Mouse (Mus musculus) monocyte, adult 2 months (primary cell): ENCODE results near the gene Ccdc40.

Experiments used
- DNase-seq, 2 experiments: peaks; one replicate each; pipeline ENCODE4 v3.0.0; 2022; ENCODE audit warnings: low spot score in 2 of 2, low read depth in 1 of 2

The Ccdc40 gene

DNA sequence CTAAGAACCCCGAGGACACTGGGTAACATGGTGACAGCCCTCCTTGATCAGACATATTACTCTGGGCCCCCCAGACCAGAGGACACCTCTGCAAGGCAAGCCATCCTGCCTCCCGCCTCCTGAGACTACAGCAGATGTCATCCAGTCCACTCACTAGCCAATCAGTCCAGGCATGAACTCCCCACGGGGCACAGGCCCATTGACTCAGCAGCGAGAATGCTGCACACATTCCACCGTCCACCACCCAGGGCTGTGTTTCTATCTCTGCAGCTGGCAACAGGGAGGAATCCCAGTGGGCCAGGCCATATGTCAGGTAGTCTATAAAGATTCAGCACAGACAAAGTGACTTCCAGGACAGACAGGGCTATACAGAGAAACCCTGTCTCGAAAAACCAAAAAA is 20.4 kb upstream of the Ccdc40 start:
- DNase-seq, result no peak

DNA sequence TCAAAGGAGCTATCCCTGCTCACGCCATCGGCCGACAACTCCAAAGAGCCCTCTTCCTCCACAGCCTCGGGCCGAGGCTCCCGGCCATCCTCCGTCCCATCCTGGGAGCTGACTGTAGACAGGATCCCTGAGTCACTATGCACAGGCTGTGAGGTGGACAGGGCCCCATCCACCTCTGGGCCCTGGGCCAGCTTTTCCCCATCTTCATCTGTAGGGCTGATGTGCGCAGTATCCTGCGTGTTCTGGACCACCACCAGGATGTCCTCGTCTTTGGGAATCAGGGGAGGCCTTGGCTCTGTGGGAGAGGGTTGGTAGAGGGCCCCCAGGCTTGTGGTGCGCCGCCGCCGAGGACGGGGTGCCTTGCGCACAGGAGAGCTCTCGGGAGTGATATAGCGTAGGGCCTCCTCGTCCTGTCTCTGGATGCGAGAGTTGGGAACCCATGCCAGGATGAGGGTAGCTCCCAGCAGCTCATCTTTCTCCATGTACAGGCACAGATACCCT is 19.5 kb upstream of the Ccdc40 start:
- no peak for DNase-seq

DNA sequence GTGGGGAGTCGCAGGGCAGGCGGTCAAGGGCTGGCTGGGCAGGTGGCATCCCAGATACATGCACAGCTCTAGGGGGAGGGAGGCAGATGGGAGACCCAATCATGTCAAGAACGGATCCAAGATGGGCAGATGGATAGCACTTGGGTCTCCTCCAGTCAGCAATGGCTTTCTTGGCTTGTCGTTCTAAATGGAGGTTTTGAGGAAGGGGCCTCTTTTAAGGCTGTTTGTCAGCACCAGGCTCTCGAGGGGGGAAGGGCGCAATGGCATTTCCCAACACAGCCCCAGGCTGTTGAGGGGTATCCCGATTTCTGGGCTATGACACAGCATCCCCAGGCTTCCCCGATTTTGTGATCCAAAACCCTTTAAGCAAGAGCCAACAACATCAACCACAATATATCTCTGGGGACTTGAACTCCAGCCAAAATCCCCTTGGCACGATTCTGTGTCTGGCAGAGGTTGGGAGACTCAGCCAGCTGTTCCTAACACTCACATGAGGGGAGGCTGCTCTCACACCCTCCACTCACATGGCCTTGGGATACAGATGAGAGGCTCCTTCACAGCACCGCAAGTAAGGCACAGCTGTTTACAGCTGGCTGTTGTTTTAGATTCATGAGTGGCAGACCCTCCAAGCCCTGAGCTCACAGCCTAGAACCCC is 18.9 kb upstream of the Ccdc40 start:
- DNase-seq, result no peak

DNA sequence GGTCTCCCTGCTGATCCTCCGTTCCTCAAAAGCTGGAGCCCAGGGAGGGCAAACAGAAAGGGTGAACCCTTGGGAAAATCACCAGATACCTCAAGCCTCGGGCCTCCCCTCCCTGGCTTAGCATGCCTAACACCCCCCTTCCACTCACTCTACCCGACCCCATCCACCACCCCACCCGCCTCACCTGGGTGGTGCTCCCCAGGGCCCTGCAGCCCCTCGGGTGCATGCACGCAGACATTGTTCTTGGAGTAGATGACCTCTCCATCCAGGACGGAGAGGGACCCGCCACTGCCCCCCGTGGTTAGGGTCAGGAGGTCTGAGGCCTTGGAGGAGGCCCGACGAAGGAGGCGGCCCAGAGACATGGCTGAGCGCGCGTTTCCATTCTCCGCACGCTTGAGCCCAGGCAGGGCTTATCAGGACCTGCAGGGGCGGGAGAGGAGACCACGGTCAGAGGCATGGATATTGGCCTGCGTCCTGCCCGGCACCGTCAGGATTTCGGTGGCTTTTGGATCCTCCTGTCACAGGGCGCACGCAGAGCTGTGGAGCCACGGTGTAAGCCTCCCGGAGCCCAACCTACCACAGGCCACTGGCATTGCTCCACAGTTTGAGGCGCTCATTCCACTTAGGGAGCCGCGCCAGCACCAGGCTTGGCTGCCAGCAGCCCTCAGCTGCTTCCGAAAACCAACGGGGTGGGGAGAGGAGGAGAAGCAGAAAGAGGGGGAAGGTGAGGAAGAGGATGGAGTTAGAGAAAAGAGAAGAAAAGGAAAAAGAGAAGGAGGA is 17.9 kb upstream of the Ccdc40 start:
- no peak for DNase-seq

DNA sequence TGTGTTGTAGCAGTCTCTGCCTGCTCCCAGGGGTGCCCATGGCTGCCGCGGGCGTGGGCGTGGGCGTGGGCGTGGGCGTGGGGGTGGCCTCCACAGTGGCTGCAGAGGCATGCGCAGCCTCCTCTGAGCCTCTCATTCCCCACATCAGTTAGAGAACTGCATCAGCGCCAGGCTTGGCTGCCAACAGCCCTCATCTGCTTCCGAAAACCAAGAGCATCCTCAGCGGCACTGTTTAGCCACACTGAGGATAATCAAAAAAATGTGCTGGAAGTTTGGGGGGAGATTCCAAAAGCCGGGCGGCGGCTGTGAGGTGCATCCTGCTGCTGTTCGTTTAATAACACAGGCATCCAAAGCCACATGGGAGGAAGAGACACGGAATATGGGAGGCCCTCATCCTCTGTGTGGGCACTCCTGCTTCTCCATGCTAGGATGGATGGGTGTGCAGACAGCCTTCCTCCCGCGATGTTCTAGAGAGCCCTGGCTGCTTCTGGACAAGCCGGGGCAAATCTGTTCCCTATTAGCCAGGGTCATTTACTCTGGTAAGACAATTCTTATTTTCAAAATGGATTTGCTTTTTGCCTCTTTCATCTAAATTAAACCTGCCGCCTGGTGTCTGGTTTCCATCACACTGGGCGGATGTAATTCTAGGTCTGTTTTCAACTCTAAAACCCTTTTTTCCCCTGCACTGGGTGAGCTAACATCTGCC is 16.6 kb upstream of the Ccdc40 start:
- no peak for DNase-seq

DNA sequence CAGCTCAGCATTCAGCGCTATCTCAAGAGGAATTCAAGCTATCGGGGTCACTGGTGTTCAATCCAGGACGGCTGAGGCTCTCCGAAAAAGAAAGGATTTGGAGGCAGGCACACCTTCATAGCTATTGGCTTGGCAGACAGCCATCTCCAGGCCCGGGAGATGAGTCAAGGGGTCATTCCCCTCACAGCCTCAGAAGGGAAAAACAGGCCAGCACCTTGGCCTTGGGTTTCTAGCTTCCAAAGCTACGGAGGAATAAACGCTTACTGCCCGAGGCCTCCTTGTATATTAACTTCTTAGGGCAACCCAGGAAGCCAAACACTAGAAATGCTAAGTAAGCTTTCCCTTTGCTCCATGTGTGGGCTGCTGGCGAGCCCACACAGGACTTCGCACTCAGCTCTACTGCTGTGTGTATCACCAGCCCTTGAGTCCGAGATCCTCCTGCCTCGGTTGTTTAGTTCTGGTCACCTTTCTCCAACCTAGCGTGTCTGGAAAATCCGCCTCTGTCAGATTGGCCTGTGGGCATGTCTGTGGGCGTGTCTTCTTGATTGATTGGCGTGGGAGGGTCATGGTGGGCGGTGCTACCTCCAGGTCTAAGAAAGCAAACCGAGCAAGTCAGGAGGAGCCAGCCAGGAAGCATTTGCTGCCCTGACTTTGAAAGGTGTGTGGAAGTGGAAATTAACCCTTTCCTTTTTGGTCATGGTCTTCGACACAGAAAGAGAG is 15.0 kb upstream of the Ccdc40 start:
- no peak for DNase-seq

DNA sequence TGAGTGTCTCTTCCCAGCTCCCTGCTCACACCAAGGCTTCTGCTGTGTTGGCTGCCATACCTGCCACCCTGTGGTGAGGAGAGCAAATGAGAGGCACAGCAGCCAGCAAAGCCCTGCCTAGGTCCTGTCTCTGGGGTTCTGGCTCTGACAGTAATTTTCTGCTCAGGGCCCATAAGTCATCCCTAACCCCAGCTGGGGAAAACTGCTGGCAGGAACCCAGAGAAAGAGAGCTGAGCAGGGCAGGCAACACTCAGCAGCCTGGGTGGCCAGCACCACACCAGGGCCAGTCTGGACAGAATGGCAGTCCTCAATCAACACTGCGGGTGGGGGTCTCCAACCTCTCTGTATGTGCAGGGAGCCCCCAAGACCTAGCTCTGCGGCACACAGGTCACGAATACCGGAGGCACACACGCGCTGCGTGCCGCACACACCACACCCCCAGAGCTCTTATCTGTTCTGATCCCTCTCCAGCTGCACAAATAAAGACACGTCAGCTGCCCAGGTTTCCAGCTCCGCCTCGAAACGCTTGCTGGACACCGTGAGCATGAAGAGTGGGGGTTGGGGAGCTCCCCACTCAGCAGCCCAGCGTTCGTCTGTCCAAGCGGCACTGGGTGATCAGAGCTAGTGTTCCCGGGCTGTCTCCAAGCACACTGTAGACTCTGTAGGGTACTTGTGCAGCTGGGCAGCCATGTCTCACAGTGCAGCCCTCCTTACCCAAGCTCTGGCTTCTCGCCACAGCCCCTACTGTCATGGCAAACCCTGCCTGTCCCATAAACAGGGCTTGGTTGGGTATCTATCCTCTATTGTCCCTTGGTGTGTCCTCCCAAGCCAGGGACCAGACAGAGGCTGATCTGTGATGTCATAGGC is 13.1 kb upstream of the Ccdc40 start:
- DNase-seq, result no peak

DNA sequence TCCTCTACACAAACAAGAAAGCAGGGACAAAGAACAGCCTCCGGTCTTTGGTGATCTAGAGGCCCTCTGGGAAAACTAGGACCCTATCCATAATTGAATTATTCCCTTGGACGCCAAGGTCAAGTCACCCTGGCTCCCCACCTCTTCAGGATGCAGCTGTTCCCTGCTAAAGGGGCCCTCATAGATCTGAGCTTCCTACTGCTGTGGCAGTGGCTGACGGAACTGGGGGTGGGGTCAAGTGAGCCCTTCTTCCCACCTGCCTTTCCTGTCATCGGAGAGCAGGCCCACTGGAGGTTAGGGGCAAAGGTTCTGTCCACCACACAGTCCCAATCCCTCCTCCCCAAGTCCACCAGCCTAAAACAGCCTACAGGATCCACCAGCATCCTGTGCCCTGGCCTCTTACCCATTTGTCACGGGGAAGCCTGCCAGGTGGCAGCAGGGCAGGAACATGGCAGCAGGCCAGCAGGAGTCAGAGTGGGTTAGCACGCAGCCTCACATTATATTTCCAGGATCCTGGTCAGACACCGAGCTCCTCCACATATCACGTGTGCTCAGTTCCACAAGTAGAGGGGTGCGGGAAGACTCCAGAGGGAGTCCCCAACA is 12.4 kb upstream of the Ccdc40 start:
- no peak for DNase-seq

DNA sequence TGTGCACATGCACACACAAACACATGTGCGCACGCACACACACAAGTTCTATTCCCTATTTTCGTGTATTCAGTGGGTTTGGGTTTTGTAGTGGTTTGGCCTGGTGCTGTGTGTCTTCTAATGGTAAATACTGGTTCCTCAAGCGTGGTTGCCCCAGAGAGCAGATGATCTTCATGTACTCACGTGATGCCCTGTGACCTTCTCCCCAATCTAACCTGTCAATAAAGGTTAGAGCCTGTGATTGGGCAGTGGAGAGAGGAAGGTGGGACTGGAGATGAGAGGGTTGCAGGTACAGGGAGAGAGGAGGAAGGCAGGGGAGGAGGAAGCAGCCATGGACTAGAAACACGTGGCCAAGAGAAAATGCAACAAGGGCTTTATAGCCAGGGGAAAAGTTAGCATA is 10.5 kb upstream of the Ccdc40 start:
- no peak for DNase-seq

DNA sequence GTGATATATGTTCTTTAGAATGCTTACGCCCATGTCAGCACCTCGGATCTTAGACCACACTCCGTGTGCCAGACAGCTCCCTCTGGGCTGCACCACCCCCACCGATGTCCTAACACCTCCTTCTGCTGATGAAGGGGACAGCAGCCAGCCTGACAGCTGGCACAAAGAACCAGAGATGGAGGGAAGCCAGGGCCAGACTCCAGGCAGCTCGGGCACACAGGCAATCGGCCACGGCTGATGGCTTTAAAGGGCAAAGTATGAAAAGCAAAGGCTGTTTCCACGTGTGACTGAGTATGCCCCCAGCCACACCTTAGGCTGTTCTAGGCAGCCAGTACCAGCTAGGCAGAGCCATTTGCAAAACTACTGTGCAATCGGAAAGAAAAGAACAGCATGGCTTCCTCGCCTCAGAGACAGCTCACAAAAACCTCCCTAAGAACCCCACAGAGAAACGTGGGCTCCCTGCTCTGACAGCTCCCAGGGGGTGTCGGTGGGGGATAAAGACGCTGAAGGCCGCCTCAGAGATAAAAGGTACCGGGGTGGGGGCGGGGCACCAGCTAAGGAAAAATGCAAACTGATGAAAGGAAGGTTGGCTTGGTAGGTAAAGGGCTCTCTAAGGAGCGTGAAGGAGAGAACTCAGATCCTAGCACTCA is 8.4 kb upstream of the Ccdc40 start:
- no peak for DNase-seq

DNA sequence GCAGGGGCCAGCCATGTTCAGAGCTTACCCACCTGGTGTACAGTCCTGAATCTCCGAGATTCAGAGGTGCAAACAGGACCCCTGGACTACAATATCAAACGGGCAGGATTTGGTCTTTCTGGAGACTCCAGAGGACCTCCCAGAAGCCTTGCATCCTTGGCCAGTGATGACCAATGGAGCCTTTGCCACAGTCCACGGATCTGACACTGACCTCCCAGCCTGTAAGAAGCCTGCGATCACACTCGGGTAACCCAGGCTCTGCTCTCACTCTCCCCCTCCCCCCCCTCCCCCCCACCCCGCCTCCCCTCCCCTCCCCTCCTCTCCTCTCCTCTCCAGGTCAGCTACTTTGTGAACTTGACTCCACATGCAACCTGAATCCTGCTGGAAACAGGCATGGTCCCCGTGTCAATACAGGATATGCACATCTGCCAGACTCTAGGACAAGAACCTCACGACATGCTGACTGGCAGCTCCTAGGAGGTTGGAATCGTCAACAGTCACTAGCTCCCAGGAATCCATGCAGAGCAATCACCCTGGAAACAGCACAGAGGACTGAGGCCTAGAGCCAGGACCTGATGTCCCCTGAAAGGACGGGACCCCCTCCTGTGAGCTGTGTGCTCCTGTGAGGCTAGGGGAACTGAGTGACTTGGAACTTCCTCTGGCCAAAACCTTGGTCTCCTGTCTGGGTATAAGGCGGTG is 6.4 kb upstream of the Ccdc40 start:
- DNase-seq, result no peak

DNA sequence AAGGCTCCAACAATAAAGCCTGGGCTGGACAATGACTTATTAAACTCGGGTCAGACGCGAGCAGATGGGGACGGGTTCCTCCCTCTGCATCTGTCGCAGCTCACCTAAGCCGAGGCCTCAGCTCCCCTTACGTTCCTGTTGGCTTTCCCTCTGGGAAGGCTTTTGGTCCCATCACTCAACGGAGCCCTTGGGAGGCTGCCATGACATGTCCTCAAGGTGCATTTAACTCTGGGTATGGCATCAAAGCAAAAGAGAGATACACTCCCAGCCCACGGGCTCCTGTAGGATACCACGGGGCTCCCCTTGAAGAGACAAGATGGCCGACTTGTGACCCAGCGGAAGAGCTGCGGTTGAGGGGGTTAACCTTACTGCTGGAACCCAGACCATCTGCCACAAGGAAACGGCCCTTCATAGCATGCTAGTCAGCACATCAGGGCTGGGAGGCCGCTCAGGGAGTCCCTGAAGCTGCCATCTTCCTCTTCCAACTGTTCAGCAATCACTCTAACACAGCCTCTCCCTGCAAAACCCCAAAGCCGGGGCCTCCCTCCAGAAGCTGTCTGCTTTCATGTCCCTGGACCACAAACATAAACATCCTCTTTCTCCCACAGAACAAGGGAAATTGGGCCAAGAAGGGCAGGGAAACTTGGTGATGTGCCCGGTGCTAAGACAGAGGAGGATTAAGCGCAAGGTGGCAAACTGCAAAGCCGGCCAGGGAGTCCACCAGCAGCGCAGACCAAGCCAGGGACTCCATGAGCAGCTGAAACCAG is 5.1 kb upstream of the Ccdc40 start:
- no peak for DNase-seq

DNA sequence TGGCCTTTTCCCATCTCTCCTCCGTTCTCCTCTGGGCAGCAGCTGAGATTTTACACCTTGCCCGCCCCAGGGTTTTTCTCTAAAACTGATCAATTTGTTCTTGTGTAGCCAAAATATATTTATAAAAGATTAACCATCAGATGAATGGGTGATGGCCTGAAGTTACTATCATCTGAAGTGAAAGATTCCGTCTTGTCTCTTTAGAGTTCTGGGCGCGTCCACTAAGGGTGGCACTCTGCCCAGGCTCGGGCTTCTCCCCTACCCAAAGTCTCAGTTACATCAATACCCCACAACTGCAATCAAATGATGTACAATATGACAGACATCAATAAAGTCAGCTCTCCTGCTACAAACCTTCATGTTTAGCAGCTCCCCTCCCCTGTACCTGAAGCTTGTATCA is 3.4 kb upstream of the Ccdc40 start:
- no peak for DNase-seq

DNA sequence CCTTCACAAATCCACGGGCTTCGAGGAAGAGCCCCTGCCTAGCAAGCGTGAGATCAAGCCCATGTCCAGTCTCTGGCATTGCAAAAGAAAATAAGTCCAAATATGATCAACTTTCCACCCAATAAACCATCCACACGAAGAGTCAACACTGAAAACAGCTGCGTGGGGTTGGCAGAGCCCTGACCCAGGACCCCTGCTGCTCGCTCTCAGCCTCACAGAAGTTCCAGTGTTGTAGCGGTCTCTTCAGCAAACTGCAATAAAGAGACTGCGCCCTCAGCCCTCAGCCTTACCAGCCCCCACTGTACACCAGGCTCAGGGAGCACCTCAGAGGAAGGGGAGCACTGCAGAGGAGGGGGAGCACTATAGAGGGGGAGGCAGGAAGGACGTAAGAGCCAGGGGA is 2.7 kb upstream of the Ccdc40 start:
- no peak for DNase-seq

DNA sequence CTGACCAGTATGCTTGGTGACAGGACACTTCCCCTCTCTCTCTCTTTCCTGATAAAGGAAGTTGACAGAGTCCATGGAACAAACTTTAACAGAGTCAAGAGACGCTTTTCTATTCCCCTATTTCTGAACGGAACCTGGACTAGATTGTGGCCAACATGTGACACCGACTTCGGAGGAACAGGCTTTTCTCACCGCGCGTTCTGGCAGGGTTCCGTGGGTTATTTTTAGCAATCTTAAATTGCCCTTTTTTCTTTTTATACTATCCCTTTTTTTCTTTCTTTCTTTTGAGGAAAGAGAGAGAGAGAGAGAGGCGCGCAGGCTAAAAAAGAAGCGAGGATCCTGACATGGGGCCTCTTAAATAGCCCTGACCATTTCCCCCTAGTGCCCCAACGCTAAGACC is 781 bp upstream of the Ccdc40 start:
- no peak for DNase-seq

DNA sequence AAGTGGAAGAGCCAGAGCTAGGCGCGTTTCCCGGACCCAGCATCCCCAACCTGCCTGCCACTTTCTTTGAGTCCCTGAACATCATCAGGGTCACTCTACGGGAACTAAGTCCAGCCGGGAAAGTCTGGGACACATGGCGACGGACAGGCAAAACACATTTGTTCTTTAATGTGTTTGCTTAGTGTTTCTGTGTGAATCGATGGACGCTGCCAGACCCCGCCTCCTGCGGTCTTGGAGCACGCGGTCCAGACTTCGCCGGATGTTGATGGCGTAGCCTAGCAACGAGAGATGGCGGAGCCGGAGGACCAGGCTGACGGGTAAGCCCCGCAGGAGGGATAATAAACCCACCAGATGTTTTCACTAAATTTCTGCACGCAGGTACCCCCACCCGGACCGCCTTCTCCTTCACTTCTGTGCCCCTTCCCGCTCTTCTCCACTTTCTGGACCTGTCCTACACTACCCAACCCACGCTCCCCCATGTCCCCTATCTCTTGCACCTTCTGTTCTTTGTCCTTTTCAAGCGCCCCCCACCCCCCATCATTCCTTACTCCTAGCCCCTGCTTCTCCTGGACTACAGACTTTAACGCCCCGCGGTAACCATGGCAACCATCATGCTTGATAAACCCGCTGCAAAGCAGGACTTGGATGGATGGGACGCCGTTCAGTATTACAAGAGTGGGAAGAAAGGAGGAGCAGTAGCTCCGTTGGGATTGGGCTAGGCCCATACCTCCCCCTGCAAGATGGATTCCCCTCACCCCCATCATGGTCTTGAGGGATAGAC is 664 bp downstream of the Ccdc40 start:
- peak in 1 of 2 experiments; percentile 63 for DNase-seq

DNA sequence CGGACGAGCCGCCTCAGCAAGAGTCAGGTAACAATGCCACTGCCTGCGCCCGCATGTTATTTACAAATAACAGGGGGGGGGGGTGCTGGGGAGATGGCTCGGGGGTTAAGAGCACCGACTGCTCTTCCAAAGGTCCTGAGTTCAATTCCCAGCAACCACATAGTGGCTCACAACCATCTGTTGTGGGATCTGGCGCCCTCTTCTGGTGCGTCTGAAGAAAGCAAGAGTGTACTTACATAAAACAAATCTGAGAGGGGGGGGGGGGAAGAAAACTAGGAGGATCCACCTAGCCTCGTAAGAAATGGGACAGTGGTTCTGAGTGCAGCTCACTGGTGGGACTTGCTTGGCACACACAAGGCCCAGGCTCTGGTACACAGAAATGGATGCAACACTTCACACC is 6.4 kb downstream of the Ccdc40 start:
- no peak for DNase-seq
